Mouse (Mus musculus): Measurements from ENCODE around the gene Slc34a1. TPM values are rescaled to one million over a fixed set of nuclear protein-coding genes. Genes with fewer than 3 reads are reported as not detected.

Gene Slc34a1
- total and polyA plus RNA-seq, 3 experiments, result 0.93 TPM; not detected in 2

DNA sequence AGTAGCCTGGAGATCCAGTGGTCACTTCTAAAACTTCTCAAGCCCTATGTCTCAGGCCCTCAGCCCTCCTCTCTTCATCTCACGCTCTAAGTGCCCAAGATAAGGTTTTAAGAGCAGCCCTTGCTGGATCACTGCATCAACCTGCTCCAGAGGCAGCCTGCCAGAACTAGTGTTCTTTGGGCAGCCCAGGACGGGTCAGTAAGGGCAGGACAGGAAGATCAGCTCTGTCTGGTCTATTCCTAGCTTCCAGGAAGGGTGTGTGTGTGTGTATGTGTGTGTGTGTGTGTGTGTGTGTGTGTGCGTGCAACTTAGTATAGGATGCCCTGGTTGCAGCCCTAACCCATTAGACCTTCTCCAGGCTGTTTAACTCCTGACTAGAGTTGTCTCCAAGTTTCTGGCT, 27.8 kb upstream of the Slc34a1 start:
- TF ChIP-seq GATA2 (IDR thresholded peaks at IDR 0.05; ENCODE audit: borderline replicate concordance, low read depth, low read length) (no peak), POLR2AphosphoS5 (IDR thresholded peaks at IDR 0.05; ENCODE audit: insufficient replicate concordance, low read depth, low read length) (no peak), CTCF (IDR thresholded peaks at IDR 0.05; ENCODE audit: low read depth, low read length) (no peak), GATA1 (IDR thresholded peaks at IDR 0.05; ENCODE audit: borderline replicate concordance, low read length) (no peak), TAL1 (conservative IDR thresholded peaks at IDR 0.05; ENCODE audit: low read depth, low read length) (no peak)
- DNase-seq (ENCODE audit: low spot score) (no peak), ATAC-seq (ENCODE audit: extremely low read depth, insufficient number of reproducible peaks, low FRiP score, poor library complexity, severe bottlenecking) (no peak)
- peaks cover 11% of the 10 kb centered on the region for H3K36me3 ChIP-seq (replicated peaks)
- peaks cover 38% of the 10 kb centered on the region for H3K27me3 ChIP-seq (ENCODE audit: insufficient read depth, low read length)
- H3K4me1 ChIP-seq (ENCODE audit: insufficient read depth, low read depth, low read length), result peaks cover 49% of the 10 kb centered on the region
- no peaks in the 10 kb centered on the region for H3K9me3 ChIP-seq (replicated peaks)
- H3K4me3 ChIP-seq (ENCODE audit: low read depth, low read length), result peak overlapping the region; percentile 72

GRCm38 (mm10) chr13:55371007-55371681, 26.8 kb upstream of the Slc34a1 start:
- Histone ChIP-seq H3K4me3 (ENCODE audit: low read depth, low read length) (no peak overlapping the region), H3K4me1 (ENCODE audit: insufficient read depth, low read depth, low read length) (peaks cover 49% of the 10 kb centered on the region), H3K9me3 (replicated peaks) (no peaks in the 10 kb centered on the region), H3K36me3 (replicated peaks) (peaks cover 14% of the 10 kb centered on the region), H3K27me3 (ENCODE audit: insufficient read depth, low read length) (peaks cover 46% of the 10 kb centered on the region)
- TF ChIP-seq GATA2 (IDR thresholded peaks at IDR 0.05; ENCODE audit: borderline replicate concordance, low read depth, low read length) (no peak), CTCF (IDR thresholded peaks at IDR 0.05; ENCODE audit: low read depth, low read length) (no peak), GATA1 (IDR thresholded peaks at IDR 0.05; ENCODE audit: borderline replicate concordance, low read length) (no peak), TAL1 (conservative IDR thresholded peaks at IDR 0.05; ENCODE audit: low read depth, low read length) (no peak), POLR2AphosphoS5 (IDR thresholded peaks at IDR 0.05; ENCODE audit: insufficient replicate concordance, low read depth, low read length) (no peak)
- DNase-seq (ENCODE audit: low spot score), result no peak
- ATAC-seq (ENCODE audit: extremely low read depth, insufficient number of reproducible peaks, low FRiP score, poor library complexity, severe bottlenecking), result no peak

DNA sequence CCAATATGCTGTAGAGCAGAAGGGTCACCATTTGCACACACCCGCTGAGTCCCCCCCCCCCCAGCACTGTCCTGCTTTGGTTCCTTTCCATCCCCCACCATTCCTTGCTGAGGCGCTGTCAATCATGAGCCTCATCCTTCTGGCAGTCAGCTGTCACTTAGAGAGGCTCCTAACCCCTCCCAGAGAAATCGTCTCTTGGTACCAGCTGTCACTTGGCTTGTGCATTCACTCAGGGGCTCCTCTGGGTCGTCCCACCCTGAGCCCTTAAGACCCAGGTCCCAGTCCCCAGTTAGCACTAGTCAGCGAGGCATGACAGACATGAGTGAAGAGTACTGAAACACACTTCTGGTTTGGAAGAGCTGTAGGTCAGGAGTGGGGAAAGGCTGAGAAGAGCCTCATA, 26.2 kb upstream of the Slc34a1 start:
- Histone ChIP-seq H3K36me3 (replicated peaks) (peaks cover 14% of the 10 kb centered on the region), H3K27me3 (ENCODE audit: insufficient read depth, low read length) (peaks cover 46% of the 10 kb centered on the region), H3K9me3 (replicated peaks) (no peaks in the 10 kb centered on the region), H3K4me3 (ENCODE audit: low read depth, low read length) (no peak overlapping the region), H3K4me1 (ENCODE audit: insufficient read depth, low read depth, low read length) (peaks cover 49% of the 10 kb centered on the region)
- ATAC-seq (ENCODE audit: extremely low read depth, insufficient number of reproducible peaks, low FRiP score, poor library complexity, severe bottlenecking) (no peak), DNase-seq (ENCODE audit: low spot score) (no peak)
- TF ChIP-seq CTCF (IDR thresholded peaks at IDR 0.05; ENCODE audit: low read depth, low read length), result no peak
- TF ChIP-seq TAL1 (conservative IDR thresholded peaks at IDR 0.05; ENCODE audit: low read depth, low read length), result no peak
- TF ChIP-seq GATA1 (IDR thresholded peaks at IDR 0.05; ENCODE audit: borderline replicate concordance, low read length), result no peak
- TF ChIP-seq POLR2AphosphoS5 (IDR thresholded peaks at IDR 0.05; ENCODE audit: insufficient replicate concordance, low read depth, low read length), result no peak
- TF ChIP-seq GATA2 (IDR thresholded peaks at IDR 0.05; ENCODE audit: borderline replicate concordance, low read depth, low read length), result no peak

- H3K4me1 ChIP-seq (ENCODE audit: insufficient read depth, low read depth, low read length), result peaks cover 34% of the 10 kb centered on the region
- H3K9me3 ChIP-seq (replicated peaks), result no peaks in the 10 kb centered on the region
- TF ChIP-seq POLR2AphosphoS5 (IDR thresholded peaks at IDR 0.05; ENCODE audit: insufficient replicate concordance, low read depth, low read length) (no peak), GATA2 (IDR thresholded peaks at IDR 0.05; ENCODE audit: borderline replicate concordance, low read depth, low read length) (no peak), GATA1 (IDR thresholded peaks at IDR 0.05; ENCODE audit: borderline replicate concordance, low read length) (no peak), TAL1 (conservative IDR thresholded peaks at IDR 0.05; ENCODE audit: low read depth, low read length) (no peak), CTCF (IDR thresholded peaks at IDR 0.05; ENCODE audit: low read depth, low read length) (no peak)
- DNase-seq (ENCODE audit: low spot score) (no peak), ATAC-seq (ENCODE audit: extremely low read depth, insufficient number of reproducible peaks, low FRiP score, poor library complexity, severe bottlenecking) (no peak)
- peaks cover 30% of the 10 kb centered on the region for H3K36me3 ChIP-seq (replicated peaks)
- no peak overlapping the region for H3K4me3 ChIP-seq (ENCODE audit: low read depth, low read length)
- peaks cover 64% of the 10 kb centered on the region for H3K27me3 ChIP-seq (ENCODE audit: insufficient read depth, low read length)
Observed at GRCm38 (mm10) chr13:55374206-55374924, 23.6 kb upstream of the Slc34a1 start.

- Histone ChIP-seq H3K36me3 (replicated peaks) (peaks cover 43% of the 10 kb centered on the region), H3K4me1 (ENCODE audit: insufficient read depth, low read depth, low read length) (peaks cover 19% of the 10 kb centered on the region), H3K9me3 (replicated peaks) (no peaks in the 10 kb centered on the region), H3K27me3 (ENCODE audit: insufficient read depth, low read length) (peaks cover 63% of the 10 kb centered on the region), H3K4me3 (ENCODE audit: low read depth, low read length) (no peak overlapping the region)
- DNase-seq (ENCODE audit: low spot score) (no peak), ATAC-seq (ENCODE audit: extremely low read depth, insufficient number of reproducible peaks, low FRiP score, poor library complexity, severe bottlenecking) (no peak)
- no peak for TF ChIP-seq POLR2AphosphoS5 (IDR thresholded peaks at IDR 0.05; ENCODE audit: insufficient replicate concordance, low read depth, low read length)
- no peak for TF ChIP-seq CTCF (IDR thresholded peaks at IDR 0.05; ENCODE audit: low read depth, low read length)
Observed at GRCm38 (mm10) chr13:55375877-55376276, 22.1 kb upstream of the Slc34a1 start.

DNA sequence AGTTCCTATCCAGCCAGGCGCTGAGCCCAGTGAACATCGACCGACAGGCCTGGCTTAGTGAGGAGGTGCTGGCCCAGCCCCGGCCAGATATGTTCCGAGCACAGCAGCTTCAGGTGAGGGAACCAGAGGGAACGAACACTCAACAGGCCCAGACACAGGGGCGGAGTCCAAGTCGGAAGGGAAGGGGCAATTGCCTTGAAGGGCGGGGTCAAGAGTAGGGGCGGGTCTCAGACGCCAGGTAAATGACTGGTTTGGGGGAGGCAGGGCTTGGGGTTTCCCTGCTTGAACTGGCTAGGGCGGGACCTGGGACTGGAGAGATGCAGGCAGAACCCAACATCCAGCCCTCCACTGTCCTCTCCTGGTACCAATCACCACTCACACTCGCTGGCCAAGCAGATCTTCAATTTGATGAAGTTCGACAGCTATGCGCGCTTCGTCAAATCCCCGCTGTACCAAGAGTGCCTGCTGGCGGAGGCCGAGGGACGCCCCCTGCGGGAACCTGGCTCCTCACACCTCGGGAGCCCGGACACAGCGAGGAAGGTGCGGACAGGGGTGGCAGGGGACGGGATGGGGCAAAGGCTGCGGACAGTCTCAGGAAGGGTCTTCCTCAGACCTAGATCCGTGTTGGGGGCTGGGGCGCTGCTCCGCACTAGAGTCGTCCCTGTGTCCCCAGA, 18.9 kb upstream of the Slc34a1 start:
- peaks cover 55% of the 10 kb centered on the region for H3K27me3 ChIP-seq (ENCODE audit: insufficient read depth, low read length)
- no peaks in the 10 kb centered on the region; the same call in 1 of the 2 replicates for H3K4me1 ChIP-seq (ENCODE audit: insufficient read depth, low read depth, low read length)
- no peak for DNase-seq (ENCODE audit: low spot score)
- TF ChIP-seq CTCF (IDR thresholded peaks at IDR 0.05; ENCODE audit: low read depth, low read length) (no peak), TAL1 (conservative IDR thresholded peaks at IDR 0.05; ENCODE audit: low read depth, low read length) (no peak), GATA1 (IDR thresholded peaks at IDR 0.05; ENCODE audit: borderline replicate concordance, low read length) (no peak), POLR2AphosphoS5 (IDR thresholded peaks at IDR 0.05; ENCODE audit: insufficient replicate concordance, low read depth, low read length) (no peak), GATA2 (IDR thresholded peaks at IDR 0.05; ENCODE audit: borderline replicate concordance, low read depth, low read length) (no peak)
- no peak for ATAC-seq (ENCODE audit: extremely low read depth, insufficient number of reproducible peaks, low FRiP score, poor library complexity, severe bottlenecking)
- H3K36me3 ChIP-seq (replicated peaks), result peaks cover 66% of the 10 kb centered on the region
- H3K9me3 ChIP-seq (replicated peaks), result no peaks in the 10 kb centered on the region
- no peak overlapping the region for H3K4me3 ChIP-seq (ENCODE audit: low read depth, low read length)
